Comparison of ENCODE assay signal across 29 mouse cellular contexts in the genomic region with DNA sequence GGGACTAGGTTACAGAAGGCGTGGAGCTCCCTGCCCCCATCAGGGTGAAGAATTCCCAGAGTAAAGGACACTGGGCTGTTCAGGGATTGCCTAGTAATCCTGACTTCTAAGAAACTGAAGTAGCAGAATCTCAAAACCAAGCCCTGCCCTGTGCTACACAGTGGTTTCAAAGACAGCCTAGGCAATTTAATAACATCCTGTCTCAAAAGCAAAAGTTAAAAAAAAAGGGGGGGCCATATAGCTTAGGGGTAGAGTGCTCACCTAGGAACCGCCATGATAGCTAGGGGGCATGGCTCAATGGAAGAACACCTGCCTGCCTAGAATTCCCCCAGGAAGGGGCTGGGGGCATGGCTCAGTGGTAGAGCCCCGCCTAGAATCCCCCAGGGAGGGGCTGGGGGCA. TPM values are rescaled to one million over a fixed set of nuclear protein-coding genes. Genes with fewer than 3 reads are reported as not detected.
A peak's percentile ranks its signal among the peaks of the same experiment; 100 is the strongest.
DNase-seq lines count a peak whose midpoint lies in the region; ATAC-seq and TF ChIP-seq lines count a peak whose summit lies in the region.
"Had no signal": no experiment of that assay in that cellular context is flagged by ENCODE, and none has a peak within 500 bp of the region (broad histone marks: within the 10 kb centered on the region; RNA-seq: fewer than 3 reads in every experiment).

No protein-coding gene starts in this region.

- intact Hi-C loops in gastrocnemius, postnatal 14 days (cut with DNase I; ENCODE audit: low total_unique reads), result no loop called here

- peaks cover 27% of the 10 kb centered on the region; the same call in 1 of the 2 replicates for H3K36me3 ChIP-seq in ES-E14 (ENCODE audit: control insufficient read depth, insufficient read depth, low read length, poor library complexity, severe bottlenecking)
- H3K36me3 ChIP-seq: forebrain, embryonic 12.5 days; heart, embryonic 13.5 days; hindbrain, embryonic 15.5 days had no signal

- DNase-seq in A20 (ENCODE audit: low read depth, low spot score) (peak; percentile 25), ES-E14 (ENCODE audit: low read depth, low spot score) (no peak)
- DNase-seq in CD4-positive helper T cell, adult 2 months (ENCODE audit: low read depth, low spot score), result peak; percentile 57
- no peak for DNase-seq in lung, adult 2 months
- DNase-seq in gastrocnemius, postnatal 14 days, result no peak
- no peak for DNase-seq in frontal cortex, postnatal 25 days (ENCODE audit: low spot score in 2 of 2)
- DNase-seq: adrenal gland, postnatal 10 days; B cell, adult 2 months; cerebellum, adult 11 months; cerebellum, adult 8-10 months; cerebellum, postnatal 25 days; gastrocnemius, postnatal 25 days; heart, adult 11 months; heart, postnatal 36 days; kidney, adult 11 months had no signal

- H3K4me1 ChIP-seq in ES-E14 (ENCODE audit: control insufficient read depth in 2 of 2, insufficient read depth in 2 of 2, low read length in 2 of 2, poor library complexity in 1 of 2), result peaks cover 9 to 31% of the 10 kb centered on the region in 2 experiments; a peak in 3 of 4 replicates
- no peaks in the 10 kb centered on the region for H3K4me1 ChIP-seq in lung, adult 2 months (ENCODE audit: control insufficient read depth, insufficient read depth, low read length)
- H3K4me1 ChIP-seq: forebrain, embryonic 12.5 days; hindbrain, embryonic 15.5 days had no signal

- TF ChIP-seq POLR2A in lung, adult 2 months (IDR thresholded peaks at IDR 0.05; ENCODE audit: borderline replicate concordance, extremely low read depth, low read depth, low read length), result no peak

- TF ChIP-seq CTCF in lung, adult 2 months (IDR thresholded peaks at IDR 0.05; ENCODE audit: insufficient read depth, low read length), result no peak

- no peak overlapping the region for H3K9ac ChIP-seq in ES-E14 (ENCODE audit: insufficient read depth, low read depth, low read length, poor library complexity, severe bottlenecking)
- H3K9ac ChIP-seq: embryonic facial prominence, embryonic 13.5 days; forebrain, embryonic 12.5 days; heart, embryonic 13.5 days; hindbrain, embryonic 15.5 days had no signal

- H3K4me3 ChIP-seq in ES-E14 (ENCODE audit: insufficient read depth in 1 of 2, low read depth in 1 of 2, low read length in 2 of 2, poor library complexity in 1 of 2, severe bottlenecking in 1 of 2), result no peak overlapping the region
- H3K4me3 ChIP-seq in lung, adult 2 months (replicated peaks; ENCODE audit: extremely low read depth, low read depth, low read length), result no peak overlapping the region
- H3K4me3 ChIP-seq: embryonic facial prominence, embryonic 13.5 days; forebrain, embryonic 12.5 days; heart, embryonic 13.5 days; hindbrain, embryonic 15.5 days had no signal

- peak overlapping the region; percentile 41 for H3K27ac ChIP-seq in ES-E14 (ENCODE audit: insufficient read depth, low read depth, low read length, poor library complexity, severe bottlenecking)
- H3K27ac ChIP-seq: embryonic facial prominence, embryonic 13.5 days; forebrain, embryonic 12.5 days; heart, embryonic 13.5 days; hindbrain, embryonic 15.5 days had no signal

- no peaks in the 10 kb centered on the region for H3K9me3 ChIP-seq in ES-E14 (ENCODE audit: control insufficient read depth, insufficient read depth, low read depth, low read length)
- H3K9me3 ChIP-seq: embryonic facial prominence, embryonic 13.5 days; forebrain, embryonic 12.5 days; heart, embryonic 13.5 days; hindbrain, embryonic 15.5 days had no signal

- peak; percentile 91 for ATAC-seq in activated CD4-positive, CD25-positive, alpha-beta regulatory T cell, adult 4 months
- ATAC-seq in granulocyte monocyte progenitor cell, adult 5-6 weeks (replicated peaks; ENCODE audit: poor library complexity, severe bottlenecking), result no peak

- WGBS in lung, adult 2 months, result 69% methylated on average over 3 of the region's 3 CpGs

- in situ Hi-C loops in ES-E14 (cut with MboI; ENCODE audit: low sequenced_read_pairs in 2 of 2, unreplicated experiment in 2 of 2), result no loop called here

TF ChIP-seq in ES-E14, 5 proteins besides CTCF, POLR2A, EP300 and RAD21:
- TF ChIP-seq ZNF384 (IDR thresholded peaks at IDR 0.05; ENCODE audit: low read depth, low read length) (no peak), ZC3H11A (IDR thresholded peaks at IDR 0.05; ENCODE audit: borderline replicate concordance, low read depth, low read length) (no peak), MAFK (IDR thresholded peaks at IDR 0.05; ENCODE audit: insufficient read depth, low read depth, low read length) (no peak), CHD2 (IDR thresholded peaks at IDR 0.05; ENCODE audit: low read depth, low read length) (no peak), HCFC1 (IDR thresholded peaks at IDR 0.05; ENCODE audit: borderline replicate concordance, insufficient read depth, low read length) (no peak)
TF ChIP-seq in ES-E14: peak in this region for 0.

RNA-seq across cellular contexts. Expression of gene Mettl27, which starts 6.9 kb away (rescaled TPM):
- total RNA-seq in ES-E14 (2012; rRNA removed), result 15.6 and 17.3 TPM in 2 replicates
- polyA plus RNA-seq in activated CD4-positive, CD25-positive, alpha-beta regulatory T cell, adult 4 months (2017; shearing (Covaris generic)), result 10 to 100 TPM; 20.4 to 23.3 TPM
- 1.7 and 3.9 TPM in 2 replicates for total RNA-seq in granulocyte monocyte progenitor cell, adult 5-6 weeks (2014; fragmentation: Nextera tagmentation)
- 1.2 and 2.2 TPM in 2 replicates for total RNA-seq in granulocyte monocyte progenitor cell, adult 5-6 weeks (2017)
- polyA plus RNA-seq in lung, adult 2 months (2012; rRNA removed), result 16.3 and 23.2 TPM in 2 replicates
- total RNA-seq in gastrocnemius, postnatal 14 days (2021), result 1 to 10 TPM; 4.9 to 6.2 TPM

RNA-seq across cellular contexts. Expression of gene Cldn4, which starts 7.7 kb away (rescaled TPM):
- total RNA-seq in ES-E14 (2012; rRNA removed), result 150 and 350 TPM in 2 replicates
- not detected for polyA plus RNA-seq in activated CD4-positive, CD25-positive, alpha-beta regulatory T cell, adult 4 months (2017; shearing (Covaris generic))
- not detected in 2 replicates for total RNA-seq in granulocyte monocyte progenitor cell, adult 5-6 weeks (2014; fragmentation: Nextera tagmentation)
- not detected in 2 replicates for total RNA-seq in granulocyte monocyte progenitor cell, adult 5-6 weeks (2017)
- polyA plus RNA-seq in lung, adult 2 months (2012; rRNA removed), result 9.2 and 18.9 TPM in 2 replicates
- not detected for total RNA-seq in gastrocnemius, postnatal 14 days (2021)
- total RNA-seq: gastrocnemius, adult 18-20 months; gastrocnemius, postnatal 25 days; heart, postnatal 36 days had no signal
- polyA plus RNA-seq: heart, postnatal 0 days had no signal

RNA-seq across cellular contexts. Expression of gene Cldn13, which starts 23.7 kb away (rescaled TPM):
- not detected in 2 replicates for total RNA-seq in ES-E14 (2012; rRNA removed)
- 1 to 10 TPM in 1 of 2 experiments, not detected in 1; 1.3 TPM for polyA plus RNA-seq in activated CD4-positive, CD25-positive, alpha-beta regulatory T cell, adult 4 months (2017; shearing (Covaris generic))
- total RNA-seq in granulocyte monocyte progenitor cell, adult 5-6 weeks (2014; fragmentation: Nextera tagmentation), result not detected in 2 replicates
- 0.13 TPM in 1 of 2 replicates, not detected in the other for total RNA-seq in granulocyte monocyte progenitor cell, adult 5-6 weeks (2017)
- not detected in 2 replicates for polyA plus RNA-seq in lung, adult 2 months (2012; rRNA removed)
- not detected for total RNA-seq in gastrocnemius, postnatal 14 days (2021)
- total RNA-seq: gastrocnemius, adult 18-20 months; gastrocnemius, postnatal 25 days; heart, postnatal 36 days had no signal
- polyA plus RNA-seq: cortical plate, adult 2 months had no signal

RNA-seq across cellular contexts. Expression of gene Tmem270, which starts 32.5 kb away (rescaled TPM):
- total RNA-seq in ES-E14 (2012; rRNA removed), result not detected in 2 replicates
- not detected for polyA plus RNA-seq in activated CD4-positive, CD25-positive, alpha-beta regulatory T cell, adult 4 months (2017; shearing (Covaris generic))
- total RNA-seq in granulocyte monocyte progenitor cell, adult 5-6 weeks (2014; fragmentation: Nextera tagmentation), result not detected in 2 replicates
- not detected in 2 replicates for total RNA-seq in granulocyte monocyte progenitor cell, adult 5-6 weeks (2017)
- not detected in 2 replicates for polyA plus RNA-seq in lung, adult 2 months (2012; rRNA removed)
- not detected for total RNA-seq in gastrocnemius, postnatal 14 days (2021)
- total RNA-seq: adrenal gland, postnatal 10 days; adrenal gland, postnatal 4 days; gastrocnemius, adult 18-20 months; gastrocnemius, postnatal 25 days; heart, postnatal 36 days; MEL had no signal
- polyA plus RNA-seq: brain, embryonic 14.5 days; cortical plate, adult 2 months; embryonic facial prominence, embryonic 13.5 days; forebrain, embryonic 12.5 days; heart, embryonic 13.5 days; heart, postnatal 0 days; hindbrain, embryonic 11.5 days; hindbrain, embryonic 15.5 days; intestine, embryonic 14.5 days had no signal

RNA-seq across cellular contexts. Expression of gene Cldn3, which starts 46.9 kb away (rescaled TPM):
- total RNA-seq in ES-E14 (2012; rRNA removed), result 8.4 and 24.1 TPM in 2 replicates
- polyA plus RNA-seq in activated CD4-positive, CD25-positive, alpha-beta regulatory T cell, adult 4 months (2017; shearing (Covaris generic)), result not detected
- total RNA-seq in granulocyte monocyte progenitor cell, adult 5-6 weeks (2014; fragmentation: Nextera tagmentation), result not detected in 2 replicates
- total RNA-seq in granulocyte monocyte progenitor cell, adult 5-6 weeks (2017), result not detected in 2 replicates
- polyA plus RNA-seq in lung, adult 2 months (2012; rRNA removed), result 333 and 552 TPM in 2 replicates
- under 1 TPM in 1 of 2 experiments, not detected in 1; 0.27 TPM for total RNA-seq in gastrocnemius, postnatal 14 days (2021)
- total RNA-seq: MEL had no signal

Comparison
In these comparisons a context has a peak if more than half of its experiments do, and no peak if none do; other contexts are left out.
1. DNase-seq: peak in A20 (single experiment) and CD4-positive helper T cell, adult 2 months (single experiment); none in ES-E14 (single experiment), lung, adult 2 months (single experiment), gastrocnemius, postnatal 14 days (single experiment) and frontal cortex, postnatal 25 days (0 of 2).
2. RNA of gene Cldn4, which starts 7.7 kb away (total RNA-seq): 150 to 350 TPM in ES-E14; not detected in gastrocnemius, postnatal 14 days and not detected in granulocyte monocyte progenitor cell, adult 5-6 weeks; every median in the first group is over 100 times any median in the second.